Mouse (Mus musculus): ENCODE results near the gene Cspg5. TPM values are rescaled to one million over a fixed set of nuclear protein-coding genes. Genes with fewer than 3 reads are reported as not detected.

The Cspg5 gene
- polyA plus RNA-seq, 1 experiment from 2014 or later = 120 TPM

- whole genome bisulfite sequencing = 94% methylated on average over 10 of the region's 10 CpGs
- Histone ChIP-seq H3K36me3 (ENCODE audit: control insufficient read depth, insufficient read depth, low read length) (no peaks in the 10 kb centered on the region), H3K27ac (ENCODE audit: low read depth, low read length) (no peak overlapping the region), H3K27me3 (ENCODE audit: control insufficient read depth, insufficient read depth, low read length) (no peaks in the 10 kb centered on the region), H3K4me2 (ENCODE audit: low read depth, low read length) (no peak overlapping the region), H3K4me1 (ENCODE audit: control insufficient read depth, insufficient read depth, low read length) (no peaks in the 10 kb centered on the region), H3K4me3 (ENCODE audit: low read depth, low read length) (no peak overlapping the region), H3K9ac (replicated peaks; ENCODE audit: low read depth, low read length) (no peak overlapping the region), H3K9me3 (ENCODE audit: control insufficient read depth, low read length) (no peaks in the 10 kb centered on the region)
- ATAC-seq (ENCODE audit: low read depth) = no peak
These were observed 24.8 kb downstream of the Cspg5 start for GRCm38 (mm10) chr9:110268416-110268815.

- H3K36me3 ChIP-seq (ENCODE audit: control insufficient read depth, insufficient read depth, low read length) = no peaks in the 10 kb centered on the region
- WGBS = 93% methylated on average over 3 of the region's 3 CpGs
- no peaks in the 10 kb centered on the region for H3K4me1 ChIP-seq (ENCODE audit: control insufficient read depth, insufficient read depth, low read length)
- no peak for ATAC-seq (ENCODE audit: low read depth)
- no peak overlapping the region for H3K27ac ChIP-seq (ENCODE audit: low read depth, low read length)
- no peak overlapping the region for H3K4me2 ChIP-seq (ENCODE audit: low read depth, low read length)
- H3K27me3 ChIP-seq (ENCODE audit: control insufficient read depth, insufficient read depth, low read length) = no peaks in the 10 kb centered on the region
- no peak overlapping the region for H3K9ac ChIP-seq (replicated peaks; ENCODE audit: low read depth, low read length)
- H3K4me3 ChIP-seq (ENCODE audit: low read depth, low read length) = no peak overlapping the region
- H3K9me3 ChIP-seq (ENCODE audit: control insufficient read depth, low read length) = no peaks in the 10 kb centered on the region
These were observed 28.7 kb downstream of the Cspg5 start for GRCm38 (mm10) chr9:110272330-110272729.

- Histone ChIP-seq H3K36me3 (ENCODE audit: control insufficient read depth, insufficient read depth, low read length) (no peaks in the 10 kb centered on the region), H3K4me3 (ENCODE audit: low read depth, low read length) (no peak overlapping the region), H3K9ac (replicated peaks; ENCODE audit: low read depth, low read length) (no peak overlapping the region), H3K4me1 (ENCODE audit: control insufficient read depth, insufficient read depth, low read length) (no peaks in the 10 kb centered on the region), H3K4me2 (ENCODE audit: low read depth, low read length) (no peak overlapping the region), H3K27me3 (ENCODE audit: control insufficient read depth, insufficient read depth, low read length) (no peaks in the 10 kb centered on the region), H3K9me3 (ENCODE audit: control insufficient read depth, low read length) (no peaks in the 10 kb centered on the region), H3K27ac (ENCODE audit: low read depth, low read length) (no peak overlapping the region)
- 80% methylated on average over 4 of the region's 4 CpGs for WGBS
- no peak for ATAC-seq (ENCODE audit: low read depth)
These were observed 29.9 kb downstream of the Cspg5 start for GRCm38 (mm10) chr9:110273507-110273906.

GRCm38 (mm10) chr9:110275882-110276281 lies 32.3 kb downstream of the Cspg5 start:
- no peaks in the 10 kb centered on the region for H3K27me3 ChIP-seq (ENCODE audit: control insufficient read depth, insufficient read depth, low read length)
- no peaks in the 10 kb centered on the region for H3K9me3 ChIP-seq (ENCODE audit: control insufficient read depth, low read length)
- no peak overlapping the region for H3K27ac ChIP-seq (ENCODE audit: low read depth, low read length)
- no peak overlapping the region for H3K4me3 ChIP-seq (ENCODE audit: low read depth, low read length)
- no peak for ATAC-seq (ENCODE audit: low read depth)
- H3K36me3 ChIP-seq (ENCODE audit: control insufficient read depth, insufficient read depth, low read length) = no peaks in the 10 kb centered on the region
- H3K4me1 ChIP-seq (ENCODE audit: control insufficient read depth, insufficient read depth, low read length) = no peaks in the 10 kb centered on the region
- H3K9ac ChIP-seq (replicated peaks; ENCODE audit: low read depth, low read length) = no peak overlapping the region
- WGBS = 78% methylated on average over 5 of the region's 5 CpGs
- no peak overlapping the region for H3K4me2 ChIP-seq (ENCODE audit: low read depth, low read length)

- no peak overlapping the region for H3K4me3 ChIP-seq (ENCODE audit: low read depth, low read length)
- no peak overlapping the region for H3K4me2 ChIP-seq (ENCODE audit: low read depth, low read length)
- H3K36me3 ChIP-seq (ENCODE audit: control insufficient read depth, insufficient read depth, low read length) = no peaks in the 10 kb centered on the region
- H3K9me3 ChIP-seq (ENCODE audit: control insufficient read depth, low read length) = no peaks in the 10 kb centered on the region
- H3K9ac ChIP-seq (replicated peaks; ENCODE audit: low read depth, low read length) = no peak overlapping the region
- ATAC-seq (ENCODE audit: low read depth) = no peak
- H3K27ac ChIP-seq (ENCODE audit: low read depth, low read length) = no peak overlapping the region
- H3K4me1 ChIP-seq (ENCODE audit: control insufficient read depth, insufficient read depth, low read length) = no peaks in the 10 kb centered on the region
- 63% methylated on average over 8 of the region's 8 CpGs for WGBS
- H3K27me3 ChIP-seq (ENCODE audit: control insufficient read depth, insufficient read depth, low read length) = no peaks in the 10 kb centered on the region
These were observed 33.9 kb downstream of the Cspg5 start for GRCm38 (mm10) chr9:110277431-110277881.

- Histone ChIP-seq H3K27me3 (ENCODE audit: control insufficient read depth, insufficient read depth, low read length) (no peaks in the 10 kb centered on the region), H3K9me3 (ENCODE audit: control insufficient read depth, low read length) (no peaks in the 10 kb centered on the region), H3K27ac (ENCODE audit: low read depth, low read length) (no peak overlapping the region), H3K9ac (replicated peaks; ENCODE audit: low read depth, low read length) (no peak overlapping the region), H3K4me3 (ENCODE audit: low read depth, low read length) (no peak overlapping the region), H3K4me2 (ENCODE audit: low read depth, low read length) (no peak overlapping the region), H3K4me1 (ENCODE audit: control insufficient read depth, insufficient read depth, low read length) (0 out of 2 replicates have a peak, but pooled peaks cover 4% of the 10 kb centered on the region), H3K36me3 (ENCODE audit: control insufficient read depth, insufficient read depth, low read length) (no peaks in the 10 kb centered on the region)
- ATAC-seq (ENCODE audit: low read depth) = no peak
- WGBS = 94% methylated on average over 8 of the region's 10 CpGs
These were observed 40.6 kb downstream of the Cspg5 start for GRCm38 (mm10) chr9:110284075-110284697.

- no peaks in the 10 kb centered on the region for H3K36me3 ChIP-seq (ENCODE audit: control insufficient read depth, insufficient read depth, low read length)
- 67% methylated on average over 7 of the region's 7 CpGs for WGBS
- no peak overlapping the region for H3K4me2 ChIP-seq (ENCODE audit: low read depth, low read length)
- H3K4me3 ChIP-seq (ENCODE audit: low read depth, low read length) = no peak overlapping the region
- no peak; the same call in 1 of the 2 replicates for ATAC-seq (ENCODE audit: low read depth)
- no peak overlapping the region for H3K27ac ChIP-seq (ENCODE audit: low read depth, low read length)
- no peaks in the 10 kb centered on the region for H3K9me3 ChIP-seq (ENCODE audit: control insufficient read depth, low read length)
- 0 out of 2 replicates have a peak, but pooled peaks cover 4% of the 10 kb centered on the region for H3K4me1 ChIP-seq (ENCODE audit: control insufficient read depth, insufficient read depth, low read length)
- no peak overlapping the region for H3K9ac ChIP-seq (replicated peaks; ENCODE audit: low read depth, low read length)
- no peaks in the 10 kb centered on the region for H3K27me3 ChIP-seq (ENCODE audit: control insufficient read depth, insufficient read depth, low read length)
These were observed 43.8 kb downstream of the Cspg5 start for GRCm38 (mm10) chr9:110287321-110287924.

- H3K36me3 ChIP-seq (ENCODE audit: control insufficient read depth, insufficient read depth, low read length) = no peaks in the 10 kb centered on the region
- H3K9ac ChIP-seq (replicated peaks; ENCODE audit: low read depth, low read length) = no peak overlapping the region
- WGBS = 51% methylated on average over 12 of the region's 12 CpGs
- no peak overlapping the region for H3K4me3 ChIP-seq (ENCODE audit: low read depth, low read length)
- no peaks in the 10 kb centered on the region for H3K4me1 ChIP-seq (ENCODE audit: control insufficient read depth, insufficient read depth, low read length)
- no peaks in the 10 kb centered on the region for H3K27me3 ChIP-seq (ENCODE audit: control insufficient read depth, insufficient read depth, low read length)
- no peak overlapping the region for H3K27ac ChIP-seq (ENCODE audit: low read depth, low read length)
- H3K4me2 ChIP-seq (ENCODE audit: low read depth, low read length) = no peak overlapping the region
- no peaks in the 10 kb centered on the region for H3K9me3 ChIP-seq (ENCODE audit: control insufficient read depth, low read length)
- ATAC-seq (ENCODE audit: low read depth) = no peak
These were observed 49.7 kb downstream of the Cspg5 start for GRCm38 (mm10) chr9:110293254-110293718.

GRCm38 (mm10) chr9:110293873-110294415 lies 50.4 kb downstream of the Cspg5 start:
- H3K4me2 ChIP-seq (ENCODE audit: low read depth, low read length) = no peak overlapping the region
- ATAC-seq (ENCODE audit: low read depth) = no peak
- H3K27me3 ChIP-seq (ENCODE audit: control insufficient read depth, insufficient read depth, low read length) = no peaks in the 10 kb centered on the region
- no peaks in the 10 kb centered on the region for H3K9me3 ChIP-seq (ENCODE audit: control insufficient read depth, low read length)
- 87% methylated on average over 13 of the region's 13 CpGs for WGBS
- no peaks in the 10 kb centered on the region for H3K4me1 ChIP-seq (ENCODE audit: control insufficient read depth, insufficient read depth, low read length)
- H3K9ac ChIP-seq (replicated peaks; ENCODE audit: low read depth, low read length) = no peak overlapping the region
- H3K36me3 ChIP-seq (ENCODE audit: control insufficient read depth, insufficient read depth, low read length) = no peaks in the 10 kb centered on the region
- H3K27ac ChIP-seq (ENCODE audit: low read depth, low read length) = no peak overlapping the region
- no peak overlapping the region for H3K4me3 ChIP-seq (ENCODE audit: low read depth, low read length)
